Mouse (Mus musculus): ENCODE results near the gene Tmem63a. TPM values are rescaled to one million over a fixed set of nuclear protein-coding genes. Genes with fewer than 3 reads are reported as not detected.

Gene Tmem63a
- polyA plus RNA-seq (2017; shearing (Covaris generic)), result 48.1 TPM

DNA sequence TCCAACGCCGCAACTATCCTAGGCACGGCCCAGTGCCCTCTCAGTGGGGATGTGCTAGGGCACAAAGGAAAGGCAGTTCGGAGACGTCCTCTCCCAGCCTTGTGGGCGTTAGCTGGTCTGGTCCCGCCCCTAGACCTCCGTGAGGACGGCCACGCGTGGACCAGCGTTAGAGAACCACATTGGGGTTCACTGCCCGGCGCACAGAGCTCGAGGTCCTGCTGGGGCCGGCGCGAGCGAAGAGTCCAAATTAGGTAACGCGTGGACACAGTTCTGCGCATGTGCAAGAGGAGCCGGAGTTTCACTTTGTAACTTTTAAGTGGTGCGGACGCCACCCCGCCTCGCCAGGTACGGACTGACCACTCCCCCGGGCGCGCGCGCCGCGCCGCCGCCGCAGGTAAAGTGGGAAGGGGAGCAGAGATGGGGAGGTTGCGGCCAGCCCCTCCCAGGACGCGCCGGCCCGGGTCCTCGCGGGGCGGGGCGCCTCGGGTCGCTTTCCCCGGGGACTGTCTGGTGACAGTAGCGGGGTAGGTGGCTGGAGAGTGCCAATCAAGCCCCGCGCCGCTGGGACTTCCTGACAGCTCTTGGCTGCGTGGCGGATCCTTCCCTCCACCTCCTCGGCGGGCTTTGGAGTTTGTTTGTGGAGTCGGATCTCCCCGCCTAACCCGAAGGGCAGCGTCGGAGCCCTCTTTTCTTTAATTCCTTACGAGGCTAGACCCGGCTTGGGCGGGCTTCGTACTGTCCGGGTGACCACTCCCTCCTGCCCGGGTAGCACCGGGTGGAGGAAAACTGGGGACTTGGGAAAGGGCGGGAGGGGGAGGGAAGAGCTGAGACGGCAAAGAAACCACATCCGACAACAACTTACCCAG is at the start of gene Tmem63a:
Tmem63a (plus strand) TSS at position 179 of the 866 bp plus-strand sequence.

DNA sequence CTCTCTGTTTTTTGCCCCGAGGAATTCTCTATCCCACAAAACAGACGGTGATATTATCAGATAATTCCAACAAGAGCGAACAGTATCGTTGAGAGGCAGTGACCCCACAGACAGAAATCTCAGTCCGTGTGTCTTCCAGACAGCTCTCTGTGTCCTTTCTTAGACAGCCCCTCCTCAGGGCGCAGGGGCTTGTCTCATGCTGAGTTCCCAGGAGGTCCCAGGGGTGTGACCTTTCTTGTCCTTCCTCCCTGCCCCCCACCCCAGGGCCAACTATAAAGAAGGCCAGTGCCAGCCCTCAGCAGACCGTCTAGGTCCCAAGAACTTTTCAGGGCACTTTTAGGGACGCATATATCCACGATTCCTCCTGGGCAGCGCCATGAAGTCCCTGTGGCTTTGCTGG is 49.3 kb upstream of the Tmem63a start, which contains the start of gene Lefty2:
Lefty2 (plus strand) TSS at position 301 of the 400 bp plus-strand sequence.

DNA sequence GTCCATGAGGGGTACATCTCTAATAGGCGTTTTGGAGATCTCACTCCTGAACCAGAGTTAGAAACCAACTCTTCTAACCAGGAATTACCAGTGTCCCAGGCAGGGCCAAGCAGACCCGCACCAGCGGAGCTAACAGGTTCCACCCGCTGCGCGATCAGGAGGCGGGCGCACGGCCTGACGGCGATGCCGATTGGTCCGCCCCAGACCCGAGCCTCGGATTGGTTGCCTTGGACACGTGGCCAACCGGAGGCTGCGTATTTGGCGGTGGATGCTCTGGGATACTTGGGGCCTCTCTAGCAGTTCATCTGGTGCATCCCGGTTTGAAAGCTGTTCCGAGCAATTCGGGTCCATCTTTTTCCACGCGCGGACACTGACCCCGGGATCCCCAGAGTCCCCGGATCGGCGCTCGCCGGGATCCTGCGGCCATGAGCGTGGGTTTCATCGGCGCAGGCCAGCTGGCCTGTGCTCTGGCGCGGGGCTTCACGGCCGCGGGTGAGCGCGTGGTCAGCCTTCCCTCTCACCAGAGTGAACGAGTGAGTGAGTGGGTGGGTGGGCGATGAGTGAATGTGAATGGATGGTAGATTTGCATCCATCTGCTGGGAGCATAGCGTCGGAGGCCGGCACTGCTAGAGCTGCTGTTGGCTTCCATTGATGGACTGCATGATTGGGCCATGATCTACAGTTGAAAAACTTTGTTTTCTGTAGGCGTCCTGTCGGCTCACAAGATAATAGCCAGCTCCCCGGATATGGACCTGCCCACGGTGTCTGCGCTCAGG is 37.9 kb upstream of the Tmem63a start, which contains the start of gene Pycr2:
Pycr2 (plus strand) TSS at position 255 of the 776 bp plus-strand sequence.

DNA sequence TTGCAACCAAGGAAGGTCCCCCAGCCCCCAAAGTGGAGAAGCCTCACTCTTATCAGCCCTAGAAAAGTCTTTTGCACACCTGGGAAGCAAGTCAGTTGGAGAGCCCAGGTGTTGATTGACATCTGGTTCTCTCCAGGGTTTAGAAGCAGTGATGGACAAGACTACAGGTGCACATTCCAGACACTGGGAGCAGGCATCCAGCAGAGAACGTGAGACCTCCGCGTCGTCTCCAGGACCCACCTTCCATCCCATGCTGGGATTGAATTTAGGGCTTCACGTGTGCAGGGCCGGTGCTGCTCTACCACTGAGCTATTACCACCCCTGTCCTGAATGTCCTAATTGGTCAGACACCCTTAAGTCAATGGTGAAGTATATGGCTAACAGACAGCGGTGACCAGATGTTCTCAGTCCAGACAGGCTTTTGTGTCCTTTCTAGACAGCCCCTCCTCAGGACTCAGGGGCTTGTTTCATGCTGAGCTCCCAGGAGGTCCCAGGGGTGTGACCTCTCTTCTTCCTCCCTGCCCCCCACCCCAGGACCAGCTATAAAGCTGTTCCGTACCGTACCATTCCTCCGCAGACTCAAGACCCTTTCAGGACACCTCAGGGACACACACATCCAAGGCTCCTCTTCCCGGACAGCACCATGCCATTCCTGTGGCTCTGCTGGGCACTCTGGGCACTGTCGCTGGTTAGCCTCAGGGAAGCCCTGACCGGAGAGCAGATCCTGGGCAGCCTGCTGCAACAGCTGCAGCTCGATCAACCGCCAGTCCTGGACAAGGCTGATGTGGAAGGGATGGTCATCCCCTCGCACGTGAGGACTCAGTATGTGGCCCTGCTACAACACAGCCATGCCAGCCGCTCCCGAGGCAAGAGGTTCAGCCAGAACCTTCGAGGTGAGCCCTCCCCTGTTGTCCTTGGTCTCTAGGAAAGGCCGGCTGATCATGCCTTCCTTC is 7.4 kb upstream of the Tmem63a start, which contains the start of gene Lefty1:
Lefty1 (plus strand) TSS at position 556 of the 953 bp plus-strand sequence.

DNA sequence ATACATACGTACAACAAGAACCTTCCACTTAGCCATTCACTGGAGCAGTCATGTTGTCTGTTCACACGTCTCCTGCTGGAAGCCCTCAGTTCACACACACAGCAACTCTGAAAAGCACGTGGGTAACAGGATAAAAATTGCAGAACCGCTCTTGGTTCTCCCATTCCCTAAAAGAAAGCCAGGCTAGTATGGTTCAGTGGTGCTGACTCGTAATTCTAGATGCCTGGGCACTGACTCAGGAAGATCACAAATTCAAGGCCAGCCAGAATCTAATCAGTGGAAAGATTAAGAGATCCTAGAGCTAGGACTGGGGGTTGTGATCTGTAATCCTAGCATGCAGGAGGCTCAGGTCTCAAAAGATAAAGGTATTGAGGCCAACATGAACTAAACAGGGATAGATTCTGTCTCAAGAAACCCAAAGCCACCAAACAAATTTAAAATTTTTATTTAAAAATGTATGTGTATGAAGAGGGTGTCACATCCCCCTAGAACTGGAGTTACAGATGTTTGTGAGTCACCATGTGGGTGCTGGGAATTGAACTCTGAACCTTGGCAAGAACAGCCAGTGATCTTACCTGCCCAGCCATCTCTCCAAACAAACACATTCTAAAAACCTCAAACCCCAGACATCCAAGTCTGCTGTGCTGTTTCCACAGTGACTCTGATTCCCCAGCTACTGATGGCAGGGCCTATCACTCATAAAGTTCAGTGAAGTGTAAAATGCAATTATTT is 78.8 kb downstream of the Tmem63a start, which contains the start of gene Ephx1:
Ephx1 (minus strand) TSS at position 149 of the 732 bp plus-strand sequence.

Other genes starting within 250 kb of the Tmem63a start
- gene Mixl1, start 245.3 kb upstream of the Tmem63a start, polyA plus RNA-seq (2017; shearing (Covaris generic)), result not detected
- 54.7 TPM for gene Acbd3, start 216.3 kb upstream of the Tmem63a start, polyA plus RNA-seq (2017; shearing (Covaris generic))
- gene H3f3a, start 128.4 kb upstream of the Tmem63a start, polyA plus RNA-seq (2017; shearing (Covaris generic)), result 957 TPM
- gene Sde2, start 91.2 kb upstream of the Tmem63a start, polyA plus RNA-seq (2017; shearing (Covaris generic)), result 89.7 TPM
- gene Lefty2, start 49.2 kb upstream of the Tmem63a start, polyA plus RNA-seq (2017; shearing (Covaris generic)), result not detected
- 48.0 TPM for gene Pycr2, start 38.1 kb upstream of the Tmem63a start, polyA plus RNA-seq (2017; shearing (Covaris generic))
- gene Lefty1, start 7.3 kb upstream of the Tmem63a start, polyA plus RNA-seq (2017; shearing (Covaris generic)), result not detected
- gene Ephx1, start 78.6 kb downstream of the Tmem63a start, polyA plus RNA-seq (2017; shearing (Covaris generic)), result 10.7 TPM
- gene 9130409I23Rik, start 108.9 kb downstream of the Tmem63a start, polyA plus RNA-seq (2017; shearing (Covaris generic)), result not detected
- gene Nvl, start 201.9 kb downstream of the Tmem63a start, polyA plus RNA-seq (2017; shearing (Covaris generic)), result 22.5 TPM
- 40.4 TPM for gene Cnih4, start 202.3 kb downstream of the Tmem63a start, polyA plus RNA-seq (2017; shearing (Covaris generic))